Mouse (Mus musculus): Measurements from ENCODE around the gene Ms4a4a.

DNA sequence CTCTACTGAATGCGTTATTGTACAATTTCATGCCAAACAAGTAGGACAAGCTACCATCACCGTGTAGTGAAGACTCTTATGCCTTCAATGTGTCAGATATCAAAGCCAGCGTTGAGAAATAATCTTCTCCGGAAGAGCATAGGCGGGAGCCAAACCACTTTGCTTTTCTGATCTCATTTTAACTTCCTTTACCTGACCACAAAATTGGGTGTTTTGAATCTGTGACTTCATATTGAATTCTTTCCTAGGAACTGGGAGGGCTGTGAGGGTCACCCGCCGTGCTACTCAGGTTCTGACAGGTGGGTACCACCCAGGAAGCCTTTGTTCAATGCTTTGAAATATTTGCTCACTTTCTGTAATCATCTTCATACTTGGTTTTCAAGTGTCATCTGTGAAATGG lies 19.6 kb upstream of the Ms4a4a start:
- no peak for TF ChIP-seq CTCF (IDR thresholded peaks at IDR 0.05; ENCODE audit: low read depth, low read length)
- TF ChIP-seq POLR2A (IDR thresholded peaks at IDR 0.05; ENCODE audit: extremely low read depth, insufficient read depth, low read length): no peak
